ENCODE assay signal across 8 mouse cellular contexts in genomic region chr19:4603801-4604723, GRCm38 (mm10). TPM values are rescaled to one million over a fixed set of nuclear protein-coding genes. Genes with fewer than 3 reads are reported as not detected.
A peak's percentile ranks its signal among the peaks of the same experiment; 100 is the strongest.
DNase-seq lines count a peak whose midpoint lies in the region; ATAC-seq and TF ChIP-seq lines count a peak whose summit lies in the region.

No protein-coding gene starts in this region.

- peak; percentile 13 for DNase-seq in adrenal gland, adult 2 months
- DNase-seq in adrenal gland, postnatal 25 days, result no peak
- DNase-seq in urinary bladder, postnatal 14 days (ENCODE audit: low spot score), result peak; percentile 73
- DNase-seq in urinary bladder, postnatal 4 days (ENCODE audit: low spot score in 2 of 2), result no peak
- peak; percentile 64 for DNase-seq in kidney, adult 2 months
- DNase-seq in lung, adult 2 months, result peak; percentile 52
- DNase-seq in thymus, postnatal 25 days, result peak; percentile 47

- H3K36me3 ChIP-seq in kidney, adult 2 months (ENCODE audit: control insufficient read depth, insufficient read depth, low read length), result no peaks in the 10 kb centered on the region

- 38% methylated on average over 24 of the region's 24 CpGs for WGBS in kidney, adult 2 months
- WGBS in lung, adult 2 months, result 39% methylated on average over 24 of the region's 24 CpGs

- TF ChIP-seq CTCF in kidney, adult 2 months (conservative IDR thresholded peaks at IDR 0.05; ENCODE audit: insufficient read depth, insufficient read length, low read depth, low read length), result peak; percentile 67
- TF ChIP-seq CTCF in lung, adult 2 months (IDR thresholded peaks at IDR 0.05; ENCODE audit: insufficient read depth, low read length), result peak; percentile 60

- TF ChIP-seq POLR2A in kidney, adult 2 months (IDR thresholded peaks at IDR 0.05; ENCODE audit: low read depth, low read length), result no peak
- TF ChIP-seq POLR2A in lung, adult 2 months (IDR thresholded peaks at IDR 0.05; ENCODE audit: borderline replicate concordance, extremely low read depth, low read depth, low read length), result no peak

- H3K4me1 ChIP-seq in kidney, adult 2 months (ENCODE audit: control insufficient read depth, insufficient read depth, low read length), result peaks cover 10% of the 10 kb centered on the region; the same call in 1 of the 2 replicates
- H3K4me1 ChIP-seq in lung, adult 2 months (ENCODE audit: control insufficient read depth, insufficient read depth, low read length), result no peaks in the 10 kb centered on the region

- H3K27me3 ChIP-seq in kidney, adult 2 months (replicated peaks; ENCODE audit: control insufficient read depth, insufficient read depth, low read length), result no peaks in the 10 kb centered on the region

- no peak for ATAC-seq in monocyte, adult 5-6 weeks (replicated peaks; ENCODE audit: insufficient number of reproducible peaks, low FRiP score, low TSS enrichment, poor library complexity, severe bottlenecking)

- no peak overlapping the region for H3K27ac ChIP-seq in kidney, adult 2 months (ENCODE audit: insufficient read depth, low read depth, low read length)

- no peak overlapping the region for H3K4me3 ChIP-seq in kidney, adult 2 months (ENCODE audit: insufficient read depth, low read depth, low read length)
- H3K4me3 ChIP-seq in lung, adult 2 months (replicated peaks; ENCODE audit: extremely low read depth, low read depth, low read length), result no peak overlapping the region

RNA-seq across cellular contexts. Expression of gene Lrfn4, which starts 11.4 kb away (rescaled TPM):
- total RNA-seq in adrenal gland, adult 2 months (2021), result 1 to 10 TPM; 3.3 to 6.7 TPM
- 17.1 and 22.1 TPM in 2 replicates for polyA plus RNA-seq in adrenal gland, adult 2 months (2012; rRNA removed)
- 4.6 and 6.0 TPM in 2 replicates for total RNA-seq in adrenal gland, postnatal 25 days (2021)
- 6.1 and 8.7 TPM in 2 replicates for polyA plus RNA-seq in kidney, adult 2 months (2012; rRNA removed)
- 24.6 and 28.8 TPM in 2 replicates for polyA plus RNA-seq in lung, adult 2 months (2012; rRNA removed)
- not detected in 3 replicates for total RNA-seq in monocyte, adult 5-6 weeks (2017)

RNA-seq across cellular contexts. Expression of gene Rce1, which starts 21.4 kb away (rescaled TPM):
- total RNA-seq in adrenal gland, adult 2 months (2021), result 10 to 100 TPM; 34.8 to 44.2 TPM
- 125 and 141 TPM in 2 replicates for polyA plus RNA-seq in adrenal gland, adult 2 months (2012; rRNA removed)
- total RNA-seq in adrenal gland, postnatal 25 days (2021), result 35.4 and 38.2 TPM in 2 replicates
- 82.2 and 92.8 TPM in 2 replicates for polyA plus RNA-seq in kidney, adult 2 months (2012; rRNA removed)
- polyA plus RNA-seq in lung, adult 2 months (2012; rRNA removed), result 86.2 and 98.0 TPM in 2 replicates
- 16.7 to 27.3 TPM (median 27.2 TPM) in 3 replicates for total RNA-seq in monocyte, adult 5-6 weeks (2017)

Comparison
In these comparisons a context has a peak if more than half of its experiments do, and no peak if none do; other contexts are left out.
1. DNase-seq: peak in adrenal gland, adult 2 months (single experiment), urinary bladder, postnatal 14 days (single experiment), kidney, adult 2 months (single experiment), lung, adult 2 months (single experiment) and thymus, postnatal 25 days (single experiment); none in adrenal gland, postnatal 25 days (single experiment) and urinary bladder, postnatal 4 days (0 of 2).